Mouse (Mus musculus): Measurements from ENCODE around the gene Msx1.
"Not testable (repeated sequence)": the region's sequence is repeated elsewhere in the genome, so short reads cannot be mapped to it uniquely, and the experiment has no call there.

The Msx1 gene

DNA sequence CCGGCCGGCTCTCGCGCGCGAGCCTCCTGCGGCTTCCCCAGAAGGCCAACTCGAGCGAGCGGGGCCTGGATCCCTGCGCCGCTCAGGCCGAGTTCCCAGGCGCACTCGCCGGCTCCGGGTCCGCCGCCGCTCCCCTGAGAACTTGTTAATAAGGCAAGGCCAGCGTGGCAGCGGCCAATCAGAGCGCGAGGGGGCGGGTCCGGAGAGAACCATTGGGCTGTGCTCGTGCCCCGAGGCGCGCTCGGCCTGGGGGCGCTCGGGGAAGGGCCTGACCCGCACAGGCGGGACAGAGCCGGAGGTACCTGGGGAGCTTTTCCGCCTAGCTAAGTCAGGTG, at the start of gene Msx1:
TSS of gene Msx1 (minus strand) at position 123 of the 335 bp plus-strand sequence.
- no peak for DNase-seq (ENCODE audit: low read depth in 1 of 2, low spot score in 2 of 2)

DNA sequence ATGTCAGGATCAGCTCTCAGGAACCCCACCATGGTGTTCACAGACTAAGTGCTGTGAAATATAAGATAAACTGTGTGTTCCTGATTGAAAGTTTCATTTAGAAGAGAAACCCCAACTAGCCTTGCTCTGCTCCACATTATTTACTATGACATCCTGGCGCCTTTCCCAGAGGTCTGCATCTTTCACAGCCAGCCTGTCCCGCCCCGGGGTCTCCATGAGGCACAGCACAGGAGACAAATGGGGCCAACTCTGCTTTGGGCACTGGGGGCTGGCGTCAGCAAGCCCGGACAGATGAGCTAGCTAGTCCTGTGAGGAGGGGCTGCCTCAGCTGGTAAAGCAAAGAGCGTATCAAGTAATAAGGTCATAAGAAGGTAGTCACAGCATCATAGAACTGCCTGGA, 41.1 kb upstream of the Msx1 start:
- DNase-seq (ENCODE audit: low read depth in 1 of 2, low spot score in 2 of 2) = no peak

DNA sequence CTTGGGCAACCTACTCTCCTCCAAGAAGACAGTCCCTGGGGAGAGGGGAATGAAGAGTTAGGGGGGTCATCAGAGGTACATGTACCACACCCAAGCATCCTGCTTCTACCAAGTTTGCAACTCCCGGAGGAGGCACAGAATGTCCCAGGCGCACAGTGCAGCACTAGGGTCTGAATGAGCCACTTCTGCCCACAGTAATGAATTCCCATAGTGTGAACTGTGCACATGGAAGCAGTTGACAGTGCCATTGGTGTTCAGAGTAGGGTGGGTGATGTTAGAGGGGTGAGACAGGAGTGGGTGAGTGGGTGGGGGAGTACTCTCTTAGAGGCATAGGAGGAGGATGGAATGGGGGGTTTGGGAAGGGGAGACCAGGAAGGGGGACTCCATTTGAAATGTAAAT, 39.9 kb upstream of the Msx1 start:
- DNase-seq (ENCODE audit: low read depth in 1 of 2, low spot score in 2 of 2) = no peak

DNA sequence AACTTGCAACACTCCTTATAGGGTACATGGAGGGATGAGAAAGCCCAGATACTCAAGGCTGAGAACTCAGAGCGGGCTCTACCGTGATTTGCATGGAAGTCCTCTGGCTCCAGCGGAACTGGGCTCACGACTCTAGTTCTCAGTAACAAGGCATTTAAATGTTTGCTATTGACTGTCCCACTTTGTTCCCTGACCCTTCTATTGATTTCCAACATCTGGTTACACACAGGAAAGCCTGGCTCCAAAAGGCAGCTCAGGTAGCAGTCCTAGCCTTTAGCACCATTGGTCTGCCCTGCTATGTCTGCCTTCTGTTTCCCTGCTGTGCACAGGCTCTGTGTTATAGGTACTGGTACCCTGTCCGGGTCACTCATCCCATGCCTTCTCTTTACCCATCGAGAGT, 36.5 kb upstream of the Msx1 start:
- DNase-seq (ENCODE audit: low read depth in 1 of 2, low spot score in 2 of 2) = no peak

- DNase-seq (ENCODE audit: low read depth in 1 of 2, low spot score in 2 of 2) = no peak
Observed at GRCm38 (mm10) chr5:37860151-37860721, 35.9 kb upstream of the Msx1 start.

DNA sequence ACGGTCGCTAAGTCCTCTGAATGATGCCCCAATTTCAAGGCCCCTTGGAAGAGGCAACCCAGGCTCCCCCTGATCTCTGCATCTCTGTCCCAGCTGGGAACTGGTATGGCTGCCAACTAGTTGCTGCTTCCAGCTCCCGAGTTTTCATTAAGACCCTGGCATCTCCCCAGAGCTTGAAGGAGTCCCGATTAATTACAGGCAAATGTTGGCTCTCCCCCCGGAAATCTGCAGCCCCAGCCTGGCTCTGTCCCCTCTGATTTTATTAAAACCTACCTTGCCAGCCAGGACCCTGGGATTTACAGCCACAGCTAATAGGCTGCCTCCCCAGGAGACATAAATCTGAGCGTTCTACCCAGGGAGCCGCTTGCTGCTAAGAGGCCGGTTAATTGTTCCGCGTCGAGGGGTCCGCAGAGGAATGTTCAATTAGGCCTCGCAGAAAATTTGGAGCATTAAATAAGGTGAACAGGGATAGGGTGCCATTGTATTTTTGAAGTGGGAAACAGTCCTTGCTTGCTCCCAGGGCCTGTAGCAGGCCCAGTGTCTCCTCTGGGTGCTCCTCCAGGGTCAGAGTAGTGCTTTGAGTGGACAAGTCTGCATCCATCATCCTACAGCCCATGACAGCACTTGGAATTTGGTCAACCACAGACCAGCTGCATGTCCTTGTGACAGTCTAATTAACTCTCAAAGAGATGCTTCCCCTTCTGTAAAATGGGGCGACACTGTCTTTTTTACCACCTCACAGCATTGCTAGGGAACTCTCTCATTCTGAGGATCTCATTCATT, 33.6 kb upstream of the Msx1 start:
- DNase-seq (ENCODE audit: low read depth in 1 of 2, low spot score in 2 of 2) = no peak

DNA sequence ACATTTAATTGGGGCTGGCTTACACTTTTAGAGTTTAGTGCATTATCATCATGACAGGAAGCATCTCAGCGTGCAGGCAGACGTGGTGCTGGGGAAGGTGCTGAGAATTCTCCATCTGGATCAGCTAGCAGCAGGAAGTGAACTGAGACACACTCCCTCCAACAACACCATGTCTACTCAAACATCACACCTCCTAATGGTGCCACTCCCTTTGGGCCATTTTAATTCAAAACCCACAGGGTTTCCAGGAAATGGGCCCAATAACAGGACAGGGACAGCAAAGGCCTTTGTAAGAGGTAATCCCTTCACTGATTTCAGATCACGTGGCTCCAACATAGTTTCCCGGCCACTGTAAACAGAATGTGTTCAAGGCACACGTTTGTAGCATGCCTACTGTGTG, 31.7 kb upstream of the Msx1 start:
- DNase-seq (ENCODE audit: low read depth in 1 of 2, low spot score in 2 of 2) = no peak

GRCm38 (mm10) chr5:37854233-37854632, 29.9 kb upstream of the Msx1 start:
- DNase-seq (ENCODE audit: low read depth in 1 of 2, low spot score in 2 of 2) = no peak

- DNase-seq (ENCODE audit: low read depth in 1 of 2, low spot score in 2 of 2) = no peak
Observed at GRCm38 (mm10) chr5:37851305-37851982, 27.1 kb upstream of the Msx1 start.

DNA sequence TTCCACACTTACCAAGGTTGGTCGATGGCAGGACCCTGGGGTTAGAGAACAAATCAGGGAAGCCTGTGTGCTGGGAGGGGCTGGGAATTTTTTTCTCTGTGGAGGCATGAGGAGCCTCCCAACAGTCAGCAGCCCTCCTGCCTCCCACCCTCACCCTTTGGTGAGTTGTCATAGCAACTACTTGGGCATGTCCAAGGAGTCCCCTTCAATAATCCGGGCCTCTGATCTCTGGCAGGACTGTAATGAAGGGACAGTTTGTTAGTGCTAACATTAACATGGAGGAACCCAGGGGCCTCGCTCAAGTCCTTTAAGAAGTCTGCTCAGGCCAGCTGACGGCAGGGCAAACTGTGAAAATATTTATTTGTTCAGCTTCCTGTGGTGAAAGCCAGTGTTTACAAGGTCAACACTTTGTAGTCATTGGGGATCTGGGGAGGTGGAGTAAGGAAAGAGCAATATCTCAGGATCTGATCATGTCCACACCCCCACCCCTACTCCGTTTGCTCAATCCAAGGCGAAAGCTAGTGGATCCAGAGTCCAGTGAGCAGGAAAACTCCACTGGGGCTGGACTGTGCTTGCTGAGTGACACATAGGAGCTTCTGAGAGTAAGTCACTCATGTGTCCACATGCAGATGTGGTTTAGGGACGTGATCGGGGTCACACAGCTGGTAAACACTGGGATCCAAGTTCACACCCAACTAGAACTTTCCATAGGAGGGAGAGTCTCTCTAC, 24.8 kb upstream of the Msx1 start:
- DNase-seq (ENCODE audit: low read depth in 1 of 2, low spot score in 2 of 2) = no peak

GRCm38 (mm10) chr5:37836267-37836646, 11.9 kb upstream of the Msx1 start:
- no peak for DNase-seq (ENCODE audit: low read depth in 1 of 2, low spot score in 2 of 2)

- DNase-seq (ENCODE audit: low read depth in 1 of 2, low spot score in 2 of 2) = no peak
Observed at GRCm38 (mm10) chr5:37835590-37836266, 11.3 kb upstream of the Msx1 start.

DNA sequence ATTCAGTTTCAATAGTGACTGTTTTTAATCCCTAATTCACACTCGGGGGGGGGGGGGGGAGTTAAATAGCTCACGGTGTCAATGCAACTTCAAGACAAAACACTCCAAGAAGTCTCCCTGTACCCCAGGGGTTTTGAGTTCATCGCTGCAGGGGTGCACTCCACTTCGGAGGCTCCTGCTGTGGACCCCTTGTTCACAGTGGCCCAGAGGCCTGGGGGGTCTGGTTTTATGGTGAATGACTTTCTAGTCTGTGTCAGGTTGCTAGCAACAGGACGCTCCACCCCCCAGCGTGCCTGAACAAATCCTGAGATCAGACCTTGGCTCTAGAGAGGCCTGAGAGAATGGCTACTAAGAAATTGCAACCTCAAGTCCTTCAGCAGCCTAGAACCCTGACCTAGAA, 8.4 kb upstream of the Msx1 start:
- DNase-seq (ENCODE audit: low read depth in 1 of 2, low spot score in 2 of 2) = no peak

GRCm38 (mm10) chr5:37832031-37832430, 7.6 kb upstream of the Msx1 start:
- no peak for DNase-seq (ENCODE audit: low read depth in 1 of 2, low spot score in 2 of 2)

DNA sequence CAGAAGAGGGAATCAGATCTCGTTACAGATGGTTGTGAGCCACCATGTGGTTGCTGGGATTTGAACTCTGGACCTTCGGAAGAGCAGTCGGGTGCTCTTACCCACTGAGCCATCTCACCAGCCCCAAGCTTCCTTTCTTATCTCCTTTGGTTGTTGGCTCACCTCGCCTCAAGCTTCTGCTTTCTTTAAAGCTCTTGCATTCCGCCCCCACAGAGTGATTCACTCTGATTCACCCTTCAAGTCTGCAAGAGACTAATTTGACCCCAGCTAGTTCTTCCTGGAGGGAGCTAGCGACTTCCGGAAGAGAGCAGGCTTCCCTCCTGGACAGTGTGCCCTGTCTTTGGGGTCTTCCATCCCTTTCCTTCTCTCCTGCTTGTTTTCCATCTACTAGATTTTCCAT, 6.1 kb upstream of the Msx1 start:
- DNase-seq (ENCODE audit: low read depth in 1 of 2, low spot score in 2 of 2) = not testable (repeated sequence)

DNA sequence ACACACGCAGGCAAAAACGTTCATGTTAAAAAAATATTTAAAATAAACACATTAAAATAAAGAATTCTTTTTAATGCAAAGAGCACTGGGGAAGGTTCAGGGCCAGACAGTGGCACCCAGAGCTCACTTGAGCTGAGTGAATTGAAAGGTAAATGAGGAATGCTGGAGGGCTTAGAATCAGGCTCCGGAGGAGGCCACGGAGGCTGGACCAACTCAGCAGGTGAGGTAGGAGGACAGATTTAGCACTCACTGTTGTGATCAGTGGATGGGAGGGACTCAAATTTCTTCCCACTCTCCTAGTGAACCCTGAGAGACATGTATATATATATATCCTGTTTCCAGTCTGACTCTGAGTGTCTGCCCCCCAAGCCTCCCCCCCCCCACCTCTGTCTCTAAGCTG, 5.5 kb upstream of the Msx1 start:
- no peak for DNase-seq (ENCODE audit: low read depth in 1 of 2, low spot score in 2 of 2)

GRCm38 (mm10) chr5:37829296-37829670, 4.9 kb upstream of the Msx1 start:
- no peak for DNase-seq (ENCODE audit: low read depth in 1 of 2, low spot score in 2 of 2)

DNA sequence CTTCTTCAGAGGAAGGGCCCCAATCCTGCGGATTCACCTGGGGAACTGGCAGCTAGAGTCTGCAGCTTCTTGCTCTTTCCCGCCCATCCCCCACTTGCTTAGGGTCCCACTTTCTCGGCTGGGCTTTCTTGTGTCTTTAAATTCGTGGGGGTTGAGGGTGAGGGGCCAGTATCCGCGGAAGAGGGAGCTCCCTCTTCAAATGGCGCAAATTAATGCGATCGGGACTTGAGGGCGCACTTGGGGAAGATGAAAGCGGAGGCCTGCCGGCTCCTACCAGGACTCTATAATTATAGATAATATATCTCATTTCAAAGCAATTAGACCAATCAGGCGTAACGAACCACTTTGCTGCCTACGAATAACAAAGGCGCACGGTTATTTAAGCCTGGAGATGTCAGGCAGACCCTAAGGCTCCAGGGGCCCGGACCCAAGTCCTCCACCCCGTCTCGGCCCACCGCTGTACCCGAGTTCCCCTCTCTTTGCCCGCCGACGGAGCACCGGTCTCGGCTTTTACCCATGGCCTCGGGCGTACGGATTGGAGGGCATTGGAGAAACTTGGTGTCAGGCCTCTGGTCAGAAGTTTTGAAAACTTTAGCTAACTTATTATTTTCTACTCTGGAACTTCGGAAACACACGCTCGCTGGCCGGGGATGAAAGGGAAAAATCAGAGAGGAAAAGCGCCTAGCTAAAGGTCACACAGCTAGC, 4.4 kb upstream of the Msx1 start:
- no peak for DNase-seq (ENCODE audit: low read depth in 1 of 2, low spot score in 2 of 2)

DNA sequence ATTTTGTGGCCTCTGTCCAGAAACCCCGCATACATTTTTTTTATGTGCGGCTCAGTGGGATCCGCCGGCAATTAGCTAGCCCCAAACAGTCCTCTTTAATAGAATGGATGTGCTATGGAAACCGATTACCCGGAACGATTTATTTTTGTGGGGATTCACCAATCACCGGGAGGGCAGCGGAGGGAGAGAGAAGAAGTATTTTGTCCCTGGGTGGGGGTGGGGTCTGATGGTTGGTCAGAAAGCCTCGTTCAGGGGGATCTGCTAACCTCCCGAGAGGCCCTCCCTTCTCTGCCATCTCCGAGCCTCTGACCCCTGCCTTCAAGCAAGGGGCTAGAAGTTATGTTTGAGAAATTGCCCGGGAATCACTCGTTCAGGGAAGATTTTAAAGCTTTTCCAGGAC, 3.6 kb upstream of the Msx1 start:
- no peak for DNase-seq (ENCODE audit: low read depth in 1 of 2, low spot score in 2 of 2)

GRCm38 (mm10) chr5:37827626-37827950, 3.2 kb upstream of the Msx1 start:
- no peak for DNase-seq (ENCODE audit: low read depth in 1 of 2, low spot score in 2 of 2)

All from monocyte, adult 2 months (primary cell).